Mouse (Mus musculus): ENCODE measurements around the gene Olfr488.
"Not testable (repeated sequence)": the region's sequence is repeated elsewhere in the genome, so short reads cannot be mapped to it uniquely, and the experiment has no call there.

The Olfr488 gene

GRCm38 (mm10) chr7:108258247-108258646 lies at the start of gene Olfr488:
Gene Olfr488, minus strand, starts transcription at chr7:108258347.
- DNase-seq (ENCODE audit: low spot score), result no peak

- DNase-seq (ENCODE audit: low spot score), result no peak
Observed at GRCm38 (mm10) chr7:108288834-108289233, 30.7 kb upstream of the Olfr488 start, which contains the start of gene Olfr490. Gene Olfr490, minus strand, starts transcription at chr7:108288934.

GRCm38 (mm10) chr7:108233551-108233950 lies 24.6 kb downstream of the Olfr488 start:
- DNase-seq (ENCODE audit: low spot score), result no peak

- not testable (repeated sequence) for DNase-seq (ENCODE audit: low spot score)
Observed at GRCm38 (mm10) chr7:108214536-108214935, 43.6 kb downstream of the Olfr488 start, which contains the start of gene Olfr487. Gene Olfr487, minus strand, starts transcription at chr7:108214636.

All from T-cell, adult 2 months (primary cell).